Mouse (Mus musculus) brain, adult 2 months (tissue): ENCODE results near the gene Snrpc.
A peak's percentile ranks its signal among the peaks of the same experiment; 100 is the strongest.

Source experiments
- DNase-seq: peaks from one replicate; pipeline ENCODE4 v3.0.0; 2011; ENCODE audit warnings: low read depth, low spot score

The Snrpc gene

DNA sequence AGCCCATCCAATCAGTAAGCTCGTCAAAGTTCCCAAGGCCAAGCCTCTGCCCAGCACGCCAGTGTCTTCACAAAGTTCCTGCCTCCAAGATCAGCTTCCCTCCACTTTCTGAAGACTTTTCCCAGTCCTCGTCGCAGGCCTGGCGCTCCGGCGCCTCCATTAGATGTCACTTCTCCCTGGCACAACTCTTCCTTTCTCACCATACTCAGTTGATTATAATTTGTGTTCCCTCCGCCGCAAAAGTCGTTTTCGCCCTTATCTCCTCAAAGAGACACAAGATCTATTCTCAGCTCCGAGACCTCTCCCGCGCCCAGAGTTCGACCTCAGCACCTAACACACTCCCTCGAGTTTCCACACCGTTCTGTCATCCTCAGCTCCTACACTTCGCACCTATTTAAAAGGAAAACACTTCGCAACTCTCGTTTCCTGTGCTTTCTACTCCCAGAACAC, 18.4 kb upstream of the Snrpc start:
- peak; percentile 35 for DNase-seq

GRCm38 (mm10) chr17:27819971-27820567, 17.9 kb upstream of the Snrpc start:
- peak; percentile 41 for DNase-seq

DNA sequence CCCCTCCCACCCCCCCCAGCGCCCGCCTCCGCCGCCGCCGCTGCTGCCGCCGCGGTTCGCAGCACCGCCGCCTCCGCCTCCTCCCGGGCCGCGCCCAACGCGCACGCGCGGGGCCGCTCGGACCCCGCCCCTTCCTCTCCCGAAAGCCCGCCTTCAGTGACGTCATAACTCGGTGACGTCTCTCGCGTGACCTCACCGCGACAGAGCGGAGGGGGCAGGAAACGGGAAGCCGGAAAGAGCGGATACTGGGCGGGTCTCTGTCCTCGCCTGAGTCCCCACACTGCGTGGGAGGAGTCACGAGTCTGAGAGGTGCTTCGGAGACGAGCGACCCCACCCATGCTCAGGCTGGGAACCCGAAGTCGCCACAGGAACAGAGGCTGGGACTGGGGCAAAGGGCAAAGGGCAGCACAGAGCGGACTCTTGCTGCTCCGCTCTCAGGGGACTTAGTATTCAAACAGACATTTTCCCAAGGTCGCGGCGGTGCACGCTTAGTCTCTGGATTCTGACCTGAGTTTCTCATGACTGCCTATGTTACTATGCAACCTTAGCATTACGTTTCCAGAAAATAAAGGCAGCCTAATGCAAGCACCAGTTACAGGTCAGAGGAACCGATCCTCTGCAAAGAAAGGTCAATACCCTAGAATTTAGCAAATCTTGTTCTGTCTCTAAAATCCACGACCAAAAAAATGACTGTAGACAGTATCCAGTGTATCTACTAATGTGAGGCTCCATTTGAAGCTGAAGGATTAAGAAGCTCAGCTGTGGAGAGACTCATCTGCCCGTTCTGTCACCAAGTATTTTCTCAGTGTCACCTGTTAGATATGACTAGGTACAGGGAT, 17.2 kb upstream of the Snrpc start, which contains the start of gene D17Wsu92e:
Gene D17Wsu92e (minus strand): TSS at position 81 of the 839 bp plus-strand sequence.
- DNase-seq: peak; percentile 99

GRCm38 (mm10) chr17:27821407-27822338, 16.3 kb upstream of the Snrpc start:
- DNase-seq: peak; percentile 23

DNA sequence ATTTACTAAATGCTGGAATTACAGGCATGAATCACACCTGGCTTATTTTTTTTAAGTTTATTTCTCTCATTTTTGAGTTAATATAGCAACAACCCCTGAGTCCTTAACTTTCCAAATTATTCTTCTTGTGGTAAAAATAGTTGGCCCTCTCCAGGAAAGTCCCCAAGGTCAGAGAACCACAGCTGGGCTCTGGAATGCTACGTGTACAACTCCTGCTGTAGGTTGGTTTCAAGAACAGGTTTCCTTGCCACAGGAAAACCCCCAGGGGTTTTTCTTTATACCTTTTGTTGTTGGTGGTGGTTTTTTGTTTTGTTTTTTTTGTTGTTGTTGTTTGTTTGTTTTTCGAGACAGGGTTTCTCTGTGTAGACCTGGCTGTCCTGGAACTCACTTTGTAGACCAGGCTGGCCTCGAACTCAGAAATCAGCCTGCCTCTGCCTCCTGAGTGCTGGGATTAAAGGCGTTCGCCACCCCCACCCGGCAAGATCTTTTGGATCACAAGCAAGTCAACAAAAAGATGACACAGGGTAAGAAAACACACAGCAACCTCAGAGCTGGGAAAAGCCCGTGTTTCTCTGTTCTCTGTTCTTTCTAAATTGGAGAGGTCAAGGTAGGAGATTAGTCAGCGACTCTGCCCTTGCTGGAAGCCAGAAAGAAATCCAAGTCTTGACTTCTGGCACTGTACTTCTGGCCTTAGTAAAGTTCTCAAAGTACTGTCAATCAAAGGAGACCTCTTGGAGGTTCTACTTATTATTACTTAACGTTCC, 14.6 kb upstream of the Snrpc start:
- DNase-seq: no peak

DNA sequence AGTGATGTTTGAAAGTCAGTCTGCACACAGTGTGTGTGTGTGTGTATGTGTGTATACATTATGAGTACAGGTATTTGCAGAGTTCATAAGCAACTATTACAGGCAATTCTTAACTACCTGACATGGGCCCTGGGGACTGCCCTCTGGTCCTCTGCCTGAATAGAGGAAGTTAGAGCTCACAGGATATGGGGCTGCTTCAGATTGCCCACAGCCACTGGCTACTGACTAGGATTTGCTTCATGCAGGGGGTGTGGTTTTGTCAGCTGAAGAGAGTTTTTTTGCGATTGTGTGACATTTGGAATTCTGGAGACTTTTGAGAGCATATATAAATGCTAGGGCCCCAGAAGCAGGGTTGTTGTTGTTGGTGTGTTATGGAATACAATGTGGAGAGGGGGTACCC, 13.0 kb upstream of the Snrpc start:
- no peak for DNase-seq

GRCm38 (mm10) chr17:27825539-27825938, 12.4 kb upstream of the Snrpc start:
- no peak for DNase-seq

DNA sequence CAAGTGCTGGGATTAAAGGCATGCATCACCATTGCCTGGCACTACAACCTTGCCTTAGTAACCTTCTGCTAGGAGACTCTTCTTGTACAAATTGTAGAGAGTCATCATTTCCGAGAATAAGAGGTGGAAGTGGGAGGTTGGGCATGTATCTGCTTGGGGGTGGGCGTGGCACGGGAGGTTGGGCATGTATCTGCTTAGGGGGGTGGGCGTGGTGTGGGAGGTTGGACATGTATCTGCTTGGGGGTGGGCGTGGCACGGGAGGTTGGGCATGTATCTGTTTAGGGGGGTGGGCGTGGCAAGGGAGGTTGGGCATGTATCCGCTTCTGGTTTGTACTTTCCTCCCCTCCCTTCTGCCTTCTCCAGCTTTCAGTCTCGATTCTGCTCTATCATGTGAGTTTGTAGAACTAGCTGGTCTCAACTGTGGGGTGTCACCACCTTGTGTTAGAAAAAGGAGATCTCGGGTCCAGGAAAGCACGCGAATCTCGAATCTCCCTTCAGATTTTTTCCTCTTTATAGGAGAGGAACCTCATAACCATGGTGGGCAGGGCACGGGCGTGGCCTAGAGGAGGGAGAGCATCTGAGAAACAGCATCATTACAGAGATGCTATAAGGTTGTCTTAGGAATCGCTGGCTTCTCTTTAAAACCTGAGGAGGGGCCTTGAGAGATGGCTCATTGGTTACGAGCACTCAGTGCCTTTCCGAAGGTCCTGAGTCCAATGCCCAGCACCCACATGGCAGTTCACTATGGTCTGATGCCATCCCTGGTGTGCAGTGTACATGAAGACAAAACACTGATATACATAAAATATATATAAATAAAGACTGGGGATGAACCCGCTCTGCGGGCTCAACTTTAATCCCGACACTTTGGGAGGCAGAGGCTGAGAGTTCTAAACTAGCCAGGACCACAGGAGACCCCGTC, 11.7 kb upstream of the Snrpc start:
- peak; percentile 58 for DNase-seq

DNA sequence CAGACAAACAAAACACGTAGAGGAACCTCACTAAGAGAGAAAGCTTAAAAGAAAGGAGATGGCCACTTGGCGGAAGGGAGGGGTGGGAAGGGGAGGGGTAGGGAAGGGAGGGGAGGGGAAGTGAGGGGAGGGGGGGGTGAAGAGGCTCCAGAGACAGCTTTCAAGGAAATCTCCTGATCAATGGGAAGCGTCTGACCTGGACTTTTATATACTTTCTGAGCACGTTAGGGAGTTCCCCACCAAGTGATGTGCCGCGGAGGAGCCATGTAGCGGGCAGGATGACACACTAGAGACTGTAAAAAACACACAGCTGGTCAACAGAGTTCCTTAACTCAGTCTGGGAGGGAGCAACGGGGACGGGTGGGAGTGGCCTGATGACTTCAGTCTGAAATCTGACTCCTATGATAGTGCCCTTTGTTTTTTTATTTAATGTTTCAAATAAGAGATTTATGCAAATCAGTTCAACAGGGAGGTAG, 11.0 kb upstream of the Snrpc start:
- DNase-seq: no peak

DNA sequence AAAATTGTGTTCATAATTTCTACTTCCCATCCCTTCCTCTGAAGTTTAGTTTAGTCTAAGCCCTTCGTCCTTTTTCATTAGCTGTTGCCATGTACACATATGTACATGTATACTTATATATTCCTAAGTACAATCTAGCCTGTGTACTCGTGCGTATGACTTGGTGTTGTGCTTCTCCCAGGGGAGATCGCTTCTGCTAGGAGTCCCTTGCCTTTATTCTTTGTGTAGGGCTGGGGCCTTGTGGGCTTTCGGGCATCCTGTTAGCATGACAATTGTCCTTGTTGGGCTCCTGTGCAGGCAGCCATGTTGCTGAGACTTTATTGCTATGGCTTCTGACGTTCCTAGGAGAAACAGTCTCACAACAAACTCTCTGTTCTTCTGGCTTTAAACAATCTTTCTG, 10.4 kb upstream of the Snrpc start:
- DNase-seq: no peak

DNA sequence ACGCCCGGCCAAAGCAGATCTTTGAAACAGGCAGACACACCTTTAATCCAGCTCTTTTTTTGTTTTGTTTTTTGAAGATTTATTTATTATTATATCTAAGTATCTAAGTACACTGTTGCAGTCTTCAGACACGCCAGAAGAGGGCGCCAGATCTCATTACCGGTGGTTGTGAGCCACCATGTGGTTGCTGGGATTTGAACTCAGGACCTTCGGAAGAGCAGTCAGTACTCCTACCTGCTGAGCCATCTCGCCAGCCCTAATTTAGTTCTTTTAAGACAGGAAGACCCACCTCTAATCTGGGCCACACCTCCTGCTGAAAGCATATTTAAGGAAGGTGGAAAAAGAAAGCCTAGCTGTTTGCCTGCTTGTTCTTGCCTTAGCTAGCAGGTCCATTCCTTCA, 7.5 kb upstream of the Snrpc start:
- DNase-seq: no peak

DNA sequence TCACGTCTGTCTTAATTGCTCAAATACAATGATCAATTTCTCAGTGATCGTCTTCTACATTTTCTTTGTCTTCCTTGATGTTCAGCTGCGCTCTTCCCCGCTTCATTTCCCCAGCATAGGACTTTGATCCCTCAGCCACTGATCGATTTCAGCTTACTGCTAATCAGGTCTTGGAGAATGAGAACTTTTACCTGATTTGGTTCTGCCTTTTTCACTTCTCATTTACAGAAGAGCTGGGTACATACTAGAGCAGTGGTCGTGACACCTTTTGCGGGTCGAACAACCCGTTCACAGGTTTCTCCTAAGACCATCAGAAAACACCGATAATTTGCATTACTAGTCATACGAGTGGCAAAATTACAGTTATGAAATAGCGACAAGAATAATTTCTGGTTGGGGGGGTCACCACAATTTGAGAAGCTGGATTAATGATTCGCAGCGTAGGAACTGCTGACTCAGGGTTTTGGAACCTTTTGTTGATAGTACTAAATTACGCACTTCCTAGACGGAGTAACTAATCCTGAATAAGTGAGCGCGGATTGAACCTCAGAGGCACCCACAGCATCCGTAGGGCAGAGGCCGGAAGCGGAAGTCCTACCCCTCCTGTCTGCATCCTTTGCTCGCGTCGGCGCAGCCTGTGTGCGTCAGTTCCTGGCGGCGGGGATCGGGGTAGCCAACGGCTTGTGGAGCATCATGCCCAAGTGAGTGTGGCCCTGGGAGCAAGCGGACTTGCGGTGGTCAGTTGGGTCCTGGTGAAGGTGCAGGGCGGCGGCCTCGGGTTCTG, 1.7 kb downstream of the Snrpc start:
- DNase-seq: peak; percentile 100

DNA sequence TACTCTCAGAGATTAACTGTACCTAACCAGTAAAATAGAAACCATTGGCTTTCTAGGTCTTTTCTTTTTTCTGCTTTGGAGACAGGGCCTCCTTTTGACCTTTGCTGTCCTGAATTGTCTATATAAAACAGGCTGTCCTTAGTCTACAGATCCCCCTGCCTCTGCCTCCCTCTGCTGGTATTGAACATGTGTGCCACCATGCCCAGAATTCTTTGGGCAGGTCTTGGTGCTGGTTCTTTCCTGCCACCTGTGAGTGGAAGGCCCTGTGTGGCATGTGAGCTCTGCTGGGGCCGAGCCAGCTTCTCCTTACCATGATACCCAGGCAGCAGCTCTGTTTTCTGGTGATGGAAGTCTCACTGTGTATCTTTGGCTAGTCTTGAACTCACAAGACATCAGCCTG, 10.4 kb downstream of the Snrpc start:
- DNase-seq: no peak

DNA sequence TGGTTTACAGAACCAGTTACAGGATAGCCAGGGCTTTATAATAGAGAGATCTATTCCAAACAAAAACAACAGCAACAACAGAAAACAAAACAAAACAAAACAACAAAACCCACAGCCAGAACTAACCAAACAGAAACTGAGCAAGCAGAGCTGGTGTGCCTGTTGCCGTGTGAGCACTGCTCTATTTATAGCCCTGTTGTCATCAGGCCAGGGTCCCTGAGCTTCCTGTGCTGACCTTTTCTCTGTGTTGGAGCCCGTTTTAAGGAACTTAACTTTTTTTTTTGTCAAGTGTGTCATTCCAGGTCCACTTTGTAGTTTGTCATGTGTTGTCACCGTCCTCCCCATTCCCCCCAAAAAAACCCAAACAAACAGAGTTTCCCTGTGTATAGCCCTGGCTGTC, 13.1 kb downstream of the Snrpc start:
- peak; percentile 40 for DNase-seq

GRCm38 (mm10) chr17:27856265-27856797, 18.4 kb downstream of the Snrpc start, which contains the start of gene Uhrf1bp1:
Gene Uhrf1bp1 (plus strand): TSS chr17:27856441.
- DNase-seq: peak; percentile 91

DNA sequence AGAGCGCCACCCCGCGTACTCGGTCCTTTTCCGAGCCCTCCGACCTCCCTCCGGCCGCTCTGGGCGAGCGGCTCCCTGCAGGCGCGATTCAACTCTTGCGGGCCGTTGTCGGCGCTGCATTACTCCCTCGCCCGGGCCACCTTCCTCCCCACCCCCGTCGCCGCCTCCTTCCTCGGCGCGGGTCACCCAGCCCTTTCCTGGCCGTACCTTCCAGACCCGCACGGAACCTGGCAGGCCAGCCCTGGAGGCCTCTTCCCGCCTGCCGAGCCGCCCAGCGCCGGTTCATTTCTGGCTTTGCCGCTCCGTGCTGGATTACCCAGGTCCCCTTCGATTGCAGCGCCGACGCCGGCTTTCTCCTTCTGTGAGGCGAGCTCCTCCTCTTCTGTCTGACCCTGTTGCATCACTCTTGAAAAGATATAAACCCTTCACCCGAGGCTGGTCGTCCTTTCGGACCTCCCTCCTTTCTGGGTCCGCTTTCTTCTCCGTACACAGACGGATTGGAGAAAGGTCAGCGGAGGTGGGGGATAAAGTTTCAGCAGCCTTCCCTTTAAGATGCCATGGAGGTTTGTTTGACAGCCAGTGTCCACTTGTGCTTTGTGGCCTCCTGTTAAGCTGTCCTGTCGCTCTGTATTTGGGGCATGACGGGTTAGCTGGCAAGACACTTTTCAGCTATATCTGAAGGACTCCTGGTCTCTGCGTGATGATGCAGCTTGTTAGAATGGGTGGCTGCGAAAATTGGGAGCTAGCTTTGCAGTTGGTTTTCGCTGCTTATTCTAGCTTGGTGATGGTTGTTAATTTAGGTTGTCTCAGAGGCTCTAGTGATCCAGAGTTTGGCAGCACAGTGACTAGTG, 19.1 kb downstream of the Snrpc start:
- DNase-seq: peak; percentile 53

DNA sequence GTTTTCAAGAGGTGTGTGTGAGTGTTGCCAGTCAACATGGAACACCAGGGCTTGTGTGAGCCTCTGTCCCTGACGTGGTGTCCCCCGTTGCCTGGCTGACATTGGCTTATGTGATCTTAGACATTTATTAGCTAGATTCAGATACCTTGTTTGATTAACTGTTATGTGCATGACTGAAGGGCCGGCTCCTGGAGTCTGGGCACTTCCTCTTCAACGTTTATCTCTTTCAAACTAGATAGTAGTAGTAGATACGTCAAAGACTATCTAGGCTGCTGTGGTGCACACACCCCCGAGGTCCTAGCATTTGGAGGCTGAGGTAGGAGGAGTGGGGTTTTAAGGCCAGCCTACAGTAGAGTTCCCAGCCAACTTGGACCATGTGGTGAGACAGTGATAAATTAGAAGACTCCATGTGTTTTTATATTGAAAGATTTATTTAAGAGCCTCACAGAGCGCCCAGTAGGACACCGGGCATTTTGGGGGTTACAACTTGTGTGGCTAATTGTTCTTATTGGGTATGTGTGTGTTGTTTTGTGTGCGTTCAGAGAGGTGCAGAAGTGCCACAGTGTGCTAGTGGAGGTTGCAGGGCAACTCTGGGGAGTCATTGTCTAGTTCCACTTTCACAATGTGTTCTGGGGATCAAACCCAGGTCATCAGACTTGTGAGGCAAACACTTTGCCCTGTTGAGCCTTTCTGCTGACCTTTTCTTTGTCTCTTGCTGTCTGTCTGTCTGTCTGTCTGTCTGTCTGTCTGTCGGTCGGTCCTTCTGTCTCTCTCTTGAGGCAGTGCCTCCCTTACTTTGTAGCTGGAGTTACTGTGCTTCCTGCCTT, 19.9 kb downstream of the Snrpc start:
- DNase-seq: no peak
